Mouse (Mus musculus): ENCODE data around the gene Mfsd4b1. TPM values are rescaled to one million over a fixed set of nuclear protein-coding genes. Genes with fewer than 3 reads are reported as not detected.

Gene Mfsd4b1
- total RNA-seq (2021): 1 to 10 TPM in 1 of 2 experiments, under 1 TPM in 1; 0.49 to 1.5 TPM
- long read RNA-seq, experiment 1, partial matches to known transcripts: 0 of 1 reads
- long read RNA-seq, experiment 1, other reads (novel, unspliced or antisense): 0 of 1 reads
- long read RNA-seq, experiment 2: 0 reads

GRCm38 (mm10) chr10:40024554-40025428, at the start of gene Mfsd4b1:
Gene Mfsd4b1, minus strand, starts transcription at chr10:40025268.
- DNase-seq (ENCODE audit: low spot score in 2 of 2): peak; percentile 59 to 81

- no peak for DNase-seq (ENCODE audit: low spot score in 2 of 2)
Measured at GRCm38 (mm10) chr10:40073608-40074007, 48.5 kb upstream of the Mfsd4b1 start.

- DNase-seq (ENCODE audit: low spot score in 2 of 2): no peak
Measured at GRCm38 (mm10) chr10:40070684-40071083, 45.6 kb upstream of the Mfsd4b1 start.

- peak in 1 of 2 experiments; percentile 27 for DNase-seq (ENCODE audit: low spot score in 2 of 2)
Measured at GRCm38 (mm10) chr10:40069270-40069669, 44.2 kb upstream of the Mfsd4b1 start.

GRCm38 (mm10) chr10:40068595-40068994, 43.5 kb upstream of the Mfsd4b1 start:
- DNase-seq (ENCODE audit: low spot score in 2 of 2): no peak

- DNase-seq (ENCODE audit: low spot score in 2 of 2): no peak
Measured at GRCm38 (mm10) chr10:40067529-40067928, 42.5 kb upstream of the Mfsd4b1 start.

- DNase-seq (ENCODE audit: low spot score in 2 of 2): no peak
Measured at GRCm38 (mm10) chr10:40067071-40067470, 42.0 kb upstream of the Mfsd4b1 start.

- DNase-seq (ENCODE audit: low spot score in 2 of 2): no peak
Measured at GRCm38 (mm10) chr10:40065357-40065756, 40.3 kb upstream of the Mfsd4b1 start.

- DNase-seq (ENCODE audit: low spot score in 2 of 2): no peak
Measured at GRCm38 (mm10) chr10:40063291-40063890, 38.3 kb upstream of the Mfsd4b1 start.

GRCm38 (mm10) chr10:40062812-40063211, 37.7 kb upstream of the Mfsd4b1 start:
- DNase-seq (ENCODE audit: low spot score in 2 of 2): no peak

- DNase-seq (ENCODE audit: low spot score in 2 of 2): no peak
Measured at GRCm38 (mm10) chr10:40061926-40062325, 36.9 kb upstream of the Mfsd4b1 start.

- no peak for DNase-seq (ENCODE audit: low spot score in 2 of 2)
Measured at GRCm38 (mm10) chr10:40058786-40059120, 33.7 kb upstream of the Mfsd4b1 start.

- DNase-seq (ENCODE audit: low spot score in 2 of 2): no peak
Measured at GRCm38 (mm10) chr10:40058062-40058785, 33.2 kb upstream of the Mfsd4b1 start.

- DNase-seq (ENCODE audit: low spot score in 2 of 2): no peak
Measured at GRCm38 (mm10) chr10:40057615-40058014, 32.5 kb upstream of the Mfsd4b1 start.

GRCm38 (mm10) chr10:40054455-40054854, 29.4 kb upstream of the Mfsd4b1 start:
- DNase-seq (ENCODE audit: low spot score in 2 of 2): no peak

GRCm38 (mm10) chr10:40053896-40054295, 28.8 kb upstream of the Mfsd4b1 start:
- no peak for DNase-seq (ENCODE audit: low spot score in 2 of 2)

GRCm38 (mm10) chr10:40053257-40053895, 28.3 kb upstream of the Mfsd4b1 start:
- DNase-seq (ENCODE audit: low spot score in 2 of 2): no peak

- no peak for DNase-seq (ENCODE audit: low spot score in 2 of 2)
Measured at GRCm38 (mm10) chr10:40051997-40052396, 26.9 kb upstream of the Mfsd4b1 start.

GRCm38 (mm10) chr10:40050763-40051162, 25.7 kb upstream of the Mfsd4b1 start:
- no peak for DNase-seq (ENCODE audit: low spot score in 2 of 2)

GRCm38 (mm10) chr10:40041339-40041738, 16.3 kb upstream of the Mfsd4b1 start:
- DNase-seq (ENCODE audit: low spot score in 2 of 2): no peak

All from gastrocnemius, postnatal 4 days (tissue).